Mouse (Mus musculus): Measurements from ENCODE around the gene Tubgcp2.

- TF ChIP-seq CTCF (IDR thresholded peaks at IDR 0.05; ENCODE audit: borderline replicate concordance, extremely low read depth, insufficient read depth, insufficient read length) (no peak), POLR2A (IDR thresholded peaks at IDR 0.05; ENCODE audit: borderline replicate concordance, extremely low read depth, insufficient read depth, insufficient read length, poor library complexity, severe bottlenecking) (no peak)
These were observed 4.7 kb downstream of the Tubgcp2 start for GRCm38 (mm10) chr7:140031771-140032170.
